Mouse (Mus musculus) megakaryocyte, embryonic 14.5 days (primary cell): ENCODE measurements around the gene Camsap1.

Experiments
- FLI1 ChIP-seq: IDR thresholded peaks from 2 replicates; pipeline ENCODE4 v1.6.1; 2012; ENCODE audit warnings: low read length, inconsistent platforms, mixed read lengths
- GATA1 ChIP-seq: IDR thresholded peaks from 3 replicates; pipeline ENCODE4 v1.6.1; 2012; ENCODE audit warnings: mixed read lengths, low read length, inconsistent platforms, borderline replicate concordance

DNA sequence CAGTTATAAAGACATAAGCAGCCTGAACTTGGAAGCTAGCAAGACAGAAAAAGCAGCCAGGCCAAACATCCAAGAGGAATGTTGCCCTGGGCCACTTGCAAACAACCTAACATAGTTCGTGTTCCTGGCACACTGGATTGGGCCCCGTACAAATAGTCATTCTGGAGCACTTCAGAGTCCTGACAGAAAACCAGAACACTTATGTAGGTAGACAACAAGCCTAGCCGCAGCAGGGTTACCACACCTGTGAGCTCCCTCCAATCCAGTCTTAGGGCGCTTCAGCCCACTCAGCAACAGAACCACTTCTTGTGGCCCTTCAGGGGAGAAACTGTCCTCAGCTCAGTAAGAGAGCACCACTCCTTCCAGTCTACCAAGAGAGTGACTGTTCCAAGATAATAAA lies 13.8 kb downstream of the Camsap1 start:
- TF ChIP-seq GATA1 (no peak), FLI1 (no peak)
